Mouse (Mus musculus) bone marrow, adult 2 months (tissue): ENCODE data around the gene Trub1.

ENCODE experiments used
- CTCF ChIP-seq: fragments of 200-500 bp; IDR thresholded peaks from 2 replicates; pipeline ENCODE4 v1.5.1; 2011; ENCODE audit warnings: low read length, control low read depth; ENCODE audit not compliant: control insufficient read depth, insufficient read depth
- POLR2A ChIP-seq: fragments of 200-500 bp; IDR thresholded peaks from 2 replicates; pipeline ENCODE4 v1.6.1; 2011; ENCODE audit warnings: low read depth, mild to moderate bottlenecking, control low read depth, low read length, borderline replicate concordance; ENCODE audit not compliant: control insufficient read depth

GRCm38 (mm10) chr19:57513123-57513522 is 60.4 kb downstream of the Trub1 start:
- TF ChIP-seq POLR2A = no peak
- TF ChIP-seq CTCF = no peak
